Mouse (Mus musculus) mouse embryonic stem cell (cell line): ENCODE measurements at regions not wholly inside any gene's neighbourhood (a gene's known extent, or its start where the extent isn't known, plus 50 kb on each side); places are given as distances from the start of the nearest gene placed in this dataset.

Source experiments
- in situ Hi-C, 2 experiments: fragments of 300-500 bp; cut with MboI; formaldehyde crosslinking; loops; 1 replicate in 1 of 2; 3 replicates in 1 of 2; pipeline ENCODE4 v1.14.3; 2019 to 2020; ENCODE audit warnings: low sequenced_read_pairs in 2 of 2, low pct_unique_long_range_greater_than_20kb in 1 of 2, mixed read lengths in 1 of 2; ENCODE audit not compliant: unreplicated experiment in 1 of 2

DNA sequence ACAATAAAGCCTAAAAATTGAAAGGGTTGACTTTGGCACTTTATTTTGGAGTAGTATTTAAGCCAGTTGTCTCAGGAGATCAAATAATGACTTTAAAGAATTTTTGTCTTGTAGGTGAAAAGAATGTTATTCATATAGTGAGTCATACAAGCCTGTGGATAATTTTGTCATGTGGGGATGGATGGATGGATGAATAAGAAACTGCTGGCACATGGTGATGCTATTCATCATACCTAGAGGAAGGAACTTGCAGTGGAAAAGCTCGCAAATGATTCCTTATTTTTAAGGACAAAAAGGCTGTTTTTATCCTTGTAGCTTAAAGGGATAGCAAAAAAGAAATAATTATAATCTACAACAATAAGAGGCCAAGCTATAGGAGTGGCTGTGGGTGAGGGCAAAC lies 655.4 kb upstream of the Auts2 start:
- in situ Hi-C loops: no loop called here

DNA sequence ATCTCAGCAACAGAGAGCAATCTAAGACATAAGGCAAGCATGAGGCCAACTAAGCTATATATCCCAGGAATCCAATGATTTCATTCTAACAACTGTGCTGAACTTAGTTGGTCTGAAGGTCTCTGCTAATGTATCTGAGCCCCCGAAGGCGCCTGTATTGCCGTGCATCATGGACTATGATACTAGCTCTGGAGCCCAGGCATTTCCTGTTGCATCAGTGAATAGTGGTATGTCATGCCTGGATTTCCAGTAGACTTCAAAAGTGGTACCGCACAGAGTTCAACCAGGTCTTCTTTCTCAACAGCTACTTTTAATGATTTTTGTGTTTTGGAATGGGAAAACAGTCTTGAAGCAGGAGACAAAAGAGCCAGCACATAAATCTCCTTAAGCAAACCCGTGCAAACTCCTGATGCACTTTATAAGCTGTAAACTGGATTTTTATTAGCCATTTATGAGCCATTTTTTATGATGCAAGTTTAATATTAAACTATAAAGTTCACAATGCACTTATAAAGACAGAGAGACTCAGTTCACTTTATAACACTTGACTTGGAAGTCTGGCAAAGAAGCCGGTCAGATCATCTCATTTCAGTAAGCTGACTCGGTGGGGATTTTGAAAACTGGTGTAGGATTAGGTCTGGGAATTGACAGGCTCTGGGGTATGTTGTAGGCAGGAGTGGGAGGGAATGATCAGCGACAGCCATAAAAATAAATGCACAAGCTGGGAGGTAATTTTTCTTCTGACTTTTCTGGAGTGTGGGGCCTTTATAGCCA lies 646.8 kb upstream of the Auts2 start:
- in situ Hi-C loops: no loop called here

DNA sequence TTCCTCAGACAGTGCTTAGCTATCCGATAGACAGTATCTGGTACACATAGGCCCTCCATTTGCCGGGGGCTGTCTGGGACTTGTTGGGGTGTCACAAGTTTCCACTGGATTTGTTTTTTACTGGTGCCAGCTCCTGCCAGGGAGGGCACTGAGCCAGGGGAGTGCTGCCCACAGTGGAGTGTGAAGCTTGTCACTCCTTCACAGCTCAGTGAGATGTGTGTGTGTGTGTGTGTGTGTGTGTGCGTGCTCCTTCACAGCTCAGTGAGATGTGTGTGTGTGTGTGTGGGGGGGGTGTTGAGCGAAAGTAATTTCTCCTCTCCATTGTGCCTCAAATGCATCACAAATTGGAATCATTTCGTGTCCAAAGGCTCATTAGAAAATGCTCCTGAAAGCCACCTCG lies 632.5 kb upstream of the Auts2 start:
- in situ Hi-C loops: no loop called here

DNA sequence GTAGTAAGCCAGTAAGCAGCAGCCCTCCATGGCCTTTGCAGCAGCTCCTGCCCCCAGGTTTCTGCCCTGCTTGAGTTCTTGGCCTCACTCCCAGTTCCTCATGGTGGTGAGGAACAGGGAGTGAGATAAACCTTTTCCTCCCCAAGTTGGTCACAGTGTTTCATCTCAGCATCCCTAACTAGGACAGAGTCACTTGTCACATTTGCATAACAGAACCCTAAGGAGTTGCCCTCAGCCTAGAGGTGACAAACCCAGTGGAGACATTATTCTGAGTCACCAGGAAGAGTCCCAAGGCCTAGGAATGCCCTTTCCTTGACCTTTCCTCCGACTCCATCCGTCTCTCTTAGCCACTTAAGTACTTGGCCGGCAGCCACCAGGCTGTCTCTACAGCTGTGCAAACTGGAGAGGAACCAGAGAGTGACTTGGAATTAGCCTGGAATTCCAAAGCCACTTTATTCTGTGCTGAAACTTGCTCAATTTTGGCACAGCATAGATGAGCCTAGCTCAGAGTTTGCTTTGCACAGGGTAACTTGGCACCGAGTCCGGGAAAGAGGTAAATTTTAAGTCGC lies 630.1 kb upstream of the Auts2 start:
- in situ Hi-C loops: no loop called here

DNA sequence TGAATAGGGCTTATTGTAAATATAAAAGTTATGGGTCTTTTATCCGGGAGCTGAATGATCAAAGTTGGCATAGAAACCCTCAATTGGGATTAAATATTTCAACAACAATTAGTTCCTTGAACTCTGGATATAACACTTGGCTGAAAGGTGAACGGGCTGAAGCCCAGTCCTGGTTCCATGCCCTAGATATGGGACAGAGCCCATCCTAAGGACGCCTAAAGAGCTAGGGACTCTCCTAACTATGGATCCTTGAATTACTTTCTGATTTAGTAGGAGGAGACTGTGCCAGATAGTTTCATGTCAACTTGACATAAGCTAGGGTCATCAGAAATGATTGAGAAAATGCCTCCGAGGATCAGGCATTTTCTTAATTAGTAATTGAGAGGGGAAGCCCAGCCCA lies 629.5 kb upstream of the Auts2 start:
- in situ Hi-C loops: no loop called here

DNA sequence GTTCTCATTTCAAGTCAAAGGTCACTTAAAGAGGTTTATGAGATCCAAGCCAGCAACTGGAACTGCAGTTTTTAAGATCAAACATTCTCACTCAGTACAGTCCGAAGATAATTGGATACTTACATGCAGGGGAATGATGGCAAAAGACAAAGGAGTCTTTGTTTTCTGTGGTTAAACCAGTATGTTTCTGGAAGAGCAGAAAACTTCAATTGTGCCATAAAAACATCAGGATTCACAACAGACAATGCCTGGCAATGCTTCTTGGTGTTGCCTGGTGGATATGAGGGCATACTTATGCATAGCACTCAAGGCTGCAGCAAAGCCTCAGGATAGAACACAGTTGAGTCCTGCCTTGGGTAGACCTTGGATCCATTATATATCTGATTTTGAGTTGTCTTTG lies 628.1 kb upstream of the Auts2 start:
- in situ Hi-C loops: no loop called here

DNA sequence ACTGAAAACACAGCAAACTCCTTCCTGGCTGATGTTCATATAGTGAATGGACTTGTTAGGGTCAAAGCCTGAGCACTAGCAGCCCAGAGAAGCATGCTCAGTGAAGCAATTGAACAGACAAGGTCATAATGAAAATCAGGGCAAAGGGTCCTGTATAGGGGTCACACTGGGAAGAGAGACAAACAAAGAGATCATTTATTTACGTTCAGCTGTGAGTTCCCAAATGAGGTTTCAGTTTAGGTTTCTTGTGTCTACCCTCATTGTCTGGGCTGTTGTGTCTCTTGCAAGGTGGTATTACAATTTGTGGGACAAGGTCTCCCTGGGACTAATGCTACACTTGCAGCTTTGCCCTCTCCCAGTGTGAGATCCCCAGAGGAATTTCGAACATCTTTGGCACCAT lies 624.4 kb upstream of the Auts2 start:
- in situ Hi-C loops: no loop called here

DNA sequence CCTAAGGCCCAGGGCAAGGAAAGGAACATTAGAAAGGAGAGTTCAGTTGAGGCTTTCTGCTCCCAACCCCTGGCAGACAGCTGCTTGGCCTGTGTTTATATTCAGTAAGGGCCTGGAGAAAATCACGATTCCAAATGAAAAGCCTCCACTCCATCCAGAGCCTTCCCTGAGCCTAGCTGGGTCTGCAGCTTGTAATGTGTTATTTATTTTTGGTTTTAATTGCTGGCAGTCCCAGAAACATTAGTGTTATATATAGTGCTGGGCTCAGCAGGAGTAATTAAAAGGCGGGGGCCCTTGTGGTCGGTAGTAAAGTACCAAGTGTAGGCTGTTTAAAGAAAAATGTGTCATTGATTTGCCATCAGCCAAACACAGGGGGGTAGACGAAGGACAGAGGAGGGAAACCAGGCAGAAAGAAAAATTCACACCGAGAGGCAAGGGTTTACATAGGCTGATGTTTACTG lies 623.9 kb upstream of the Auts2 start:
- in situ Hi-C loops: no loop called here

DNA sequence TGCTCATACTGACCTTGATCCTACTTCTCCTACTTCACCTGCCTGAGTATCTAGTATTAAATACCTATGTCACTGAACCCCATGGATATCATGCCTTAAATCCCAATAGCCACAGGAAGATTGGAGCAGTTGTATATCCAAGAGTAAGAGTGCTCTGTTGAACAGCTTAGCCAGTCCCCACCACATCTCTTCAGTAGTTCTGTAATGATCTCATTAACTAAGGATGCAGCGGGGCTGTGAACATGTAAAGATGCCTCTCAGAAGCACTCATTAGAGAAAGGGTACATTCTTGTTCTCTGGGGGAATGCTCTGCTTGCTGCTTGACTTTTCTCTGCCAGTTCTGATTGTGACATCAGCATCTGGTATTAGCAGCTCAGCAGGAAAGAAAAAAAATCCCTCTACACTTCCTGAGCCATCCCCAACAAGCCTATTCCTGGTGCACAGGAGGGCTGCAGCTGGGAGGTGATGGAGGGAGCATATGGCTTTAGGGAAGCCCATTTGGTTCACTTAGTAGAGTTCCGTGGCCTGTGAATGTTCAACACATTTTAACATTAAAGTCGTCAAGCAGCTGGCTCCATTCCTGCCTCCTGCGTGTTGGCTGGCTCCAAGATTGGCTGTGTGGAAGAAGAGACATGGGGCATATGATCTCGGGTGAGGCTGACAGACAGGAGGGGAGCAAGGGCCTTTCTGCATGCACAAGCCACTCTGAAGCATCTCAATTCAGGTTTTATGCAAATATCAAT lies 613.1 kb upstream of the Auts2 start:
- in situ Hi-C loops: no loop called here

DNA sequence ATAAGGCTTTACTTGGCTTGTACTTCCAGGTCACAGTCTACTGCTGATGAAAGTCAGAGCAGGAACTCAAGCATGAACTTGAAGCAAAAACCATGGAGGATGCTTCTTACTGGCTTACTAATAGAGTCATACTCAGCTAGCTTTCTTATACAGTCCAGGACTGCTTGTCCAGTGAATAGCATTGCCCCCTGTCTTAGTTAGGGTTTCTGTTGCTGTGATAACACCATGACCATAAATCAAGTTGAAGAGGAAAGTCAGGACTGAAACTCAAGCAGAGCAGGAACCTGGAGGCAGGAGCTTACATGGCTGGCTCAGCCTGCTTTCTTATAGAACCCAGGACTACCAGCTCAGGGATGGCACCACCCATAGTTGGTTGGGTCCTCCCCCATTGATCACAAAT lies 602.9 kb upstream of the Auts2 start:
- in situ Hi-C loops: no loop called here

DNA sequence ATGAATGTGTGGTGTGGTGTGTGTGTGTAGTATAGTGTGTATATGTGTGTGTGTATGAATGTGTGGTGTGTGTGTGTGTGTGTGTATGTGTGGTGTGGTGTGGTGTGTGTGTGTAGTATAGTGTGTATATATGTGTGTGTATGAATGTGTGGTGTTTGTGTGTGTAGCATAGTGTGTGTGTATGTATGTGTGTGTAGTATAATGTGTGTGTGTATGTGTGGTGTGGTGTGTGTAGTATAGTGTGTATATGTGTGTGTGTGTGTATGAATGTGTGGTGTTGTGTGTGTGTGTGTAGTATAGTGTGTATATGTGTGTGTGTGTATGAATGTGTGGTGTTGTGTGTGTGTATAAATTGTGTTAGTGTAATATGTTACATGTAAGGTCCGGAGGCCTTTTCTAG lies 600.5 kb upstream of the Auts2 start:
- in situ Hi-C loops: no loop called here

DNA sequence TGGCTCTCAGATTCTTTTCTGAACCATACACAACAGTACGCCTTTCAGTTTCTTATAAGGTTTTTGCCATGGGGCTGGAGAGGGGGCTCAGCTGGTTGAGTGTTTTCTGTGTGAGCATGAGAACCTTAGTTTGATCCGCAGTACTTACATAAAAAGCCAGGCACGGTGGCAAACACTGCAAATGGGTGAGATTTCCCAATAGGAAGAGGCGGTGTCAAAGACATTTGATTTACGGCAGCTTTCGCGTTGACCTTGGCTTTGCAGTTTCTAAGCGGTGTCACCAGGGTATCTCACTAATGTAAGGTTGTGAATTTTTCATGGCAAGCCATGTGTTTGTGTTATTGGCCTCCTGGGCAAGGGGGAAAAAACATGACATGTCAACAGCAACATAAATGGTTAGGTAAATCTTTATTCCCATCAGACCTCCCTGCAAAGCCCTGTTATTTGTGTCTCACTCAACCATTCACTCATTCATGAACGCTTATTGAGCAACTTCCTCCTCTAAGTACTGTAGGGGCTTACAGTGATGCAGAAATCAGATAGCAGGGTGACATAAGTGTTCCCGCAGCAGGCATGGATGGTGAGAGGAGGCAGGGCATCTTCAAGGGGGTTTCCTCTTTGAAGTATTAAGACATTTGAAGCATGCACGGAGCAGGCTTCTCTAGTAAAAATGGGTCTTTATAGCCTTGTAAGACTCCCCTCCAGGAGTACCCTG lies 599.4 kb upstream of the Auts2 start:
- in situ Hi-C loops: no loop called here

DNA sequence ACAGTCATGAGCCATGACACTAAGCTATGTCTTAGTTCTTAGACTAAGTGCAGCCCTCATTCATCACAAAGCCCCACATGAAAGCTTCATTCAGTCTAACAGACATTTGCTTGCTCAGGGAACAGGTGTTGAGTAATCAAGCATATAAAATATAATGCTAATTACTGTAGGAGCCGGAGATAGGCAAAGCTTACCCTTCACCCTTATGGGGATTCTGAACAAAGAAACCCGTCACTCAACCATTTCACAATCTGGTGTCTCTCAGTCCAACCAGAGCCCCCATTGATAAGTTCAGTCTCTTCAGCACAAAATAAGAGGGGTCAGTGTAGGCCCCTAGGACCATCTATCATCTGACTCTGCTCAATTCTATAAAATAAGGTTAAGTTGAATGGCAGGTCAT lies 587.9 kb upstream of the Auts2 start:
- in situ Hi-C loops: no loop called here

DNA sequence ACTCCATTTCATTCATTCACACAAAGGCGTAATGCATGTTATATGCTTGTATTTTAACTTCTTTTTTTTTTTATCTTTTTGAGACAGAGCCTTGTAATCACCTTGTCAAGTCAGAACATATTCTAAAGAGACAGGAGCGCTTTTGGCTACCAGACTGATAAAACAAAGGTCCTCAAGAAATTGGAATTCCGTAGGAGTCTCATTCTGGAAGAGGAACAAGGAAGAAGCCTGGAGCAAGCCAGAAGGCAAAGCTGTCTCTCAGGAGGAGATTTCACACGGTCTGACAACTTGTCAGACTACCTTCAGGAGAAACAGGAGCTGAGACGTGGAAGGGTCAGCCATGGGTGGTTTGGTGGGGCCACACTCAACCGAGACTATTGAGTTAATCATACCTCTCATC lies 587.2 kb upstream of the Auts2 start:
- in situ Hi-C loops: no loop called here

DNA sequence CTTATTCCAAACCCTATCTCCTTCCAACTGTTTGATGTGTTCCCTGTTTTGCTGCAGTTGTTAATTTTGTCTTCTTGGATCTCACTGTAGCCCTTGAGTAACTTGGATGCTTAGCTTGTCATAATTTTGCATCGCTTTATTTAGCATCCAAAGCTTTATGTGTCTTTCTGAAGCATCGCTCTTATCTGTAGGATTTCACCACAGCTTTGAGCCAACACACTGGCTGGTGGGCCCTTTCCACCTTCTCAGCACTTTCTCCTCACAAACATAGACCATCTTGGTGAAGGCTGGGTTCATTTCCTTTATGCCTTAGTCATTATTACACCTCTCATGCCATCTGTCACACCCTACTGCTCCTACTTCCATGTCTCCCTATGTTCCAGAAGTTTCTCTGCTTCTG lies 581.1 kb upstream of the Auts2 start:
- in situ Hi-C loops: no loop called here

DNA sequence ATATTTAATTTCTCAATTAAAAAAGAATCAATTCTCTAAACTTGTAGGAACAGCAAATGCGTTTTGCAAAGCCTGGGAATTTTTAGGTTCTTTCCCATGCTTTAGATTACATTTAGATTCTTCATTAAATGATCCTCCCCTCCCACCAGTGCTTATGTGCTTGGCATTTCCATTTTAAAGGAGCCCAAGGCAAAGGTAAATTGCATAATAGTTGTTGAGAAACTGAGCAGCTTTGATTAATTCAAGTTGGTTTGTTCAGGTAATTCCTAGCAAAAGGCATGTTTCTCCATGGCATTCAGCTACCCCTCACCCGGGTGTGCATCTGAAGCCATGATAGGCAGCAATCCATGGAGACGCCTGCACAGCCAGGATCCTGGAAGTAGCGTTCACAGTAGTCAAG lies 570.8 kb upstream of the Auts2 start:
- in situ Hi-C loops: no loop called here

DNA sequence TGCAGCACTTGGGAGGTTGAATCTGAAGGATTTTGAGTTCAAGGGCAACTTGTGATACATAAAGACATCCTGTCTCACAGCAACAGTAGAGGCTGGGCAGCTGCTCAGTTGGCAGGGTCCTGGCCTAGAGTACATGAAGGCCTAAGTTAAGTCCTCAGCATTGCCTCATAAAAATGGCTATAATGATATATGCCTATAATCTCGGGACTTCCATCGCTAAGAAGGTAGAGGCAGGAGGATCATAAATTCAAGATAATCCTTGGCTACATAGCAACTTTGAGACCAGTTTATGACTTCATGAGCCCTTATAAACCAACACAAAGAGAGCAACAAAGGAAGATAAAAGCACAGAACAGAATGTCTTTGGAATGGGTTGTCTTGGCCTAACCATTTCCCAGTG lies 570.0 kb upstream of the Auts2 start:
- in situ Hi-C loops: no loop called here

DNA sequence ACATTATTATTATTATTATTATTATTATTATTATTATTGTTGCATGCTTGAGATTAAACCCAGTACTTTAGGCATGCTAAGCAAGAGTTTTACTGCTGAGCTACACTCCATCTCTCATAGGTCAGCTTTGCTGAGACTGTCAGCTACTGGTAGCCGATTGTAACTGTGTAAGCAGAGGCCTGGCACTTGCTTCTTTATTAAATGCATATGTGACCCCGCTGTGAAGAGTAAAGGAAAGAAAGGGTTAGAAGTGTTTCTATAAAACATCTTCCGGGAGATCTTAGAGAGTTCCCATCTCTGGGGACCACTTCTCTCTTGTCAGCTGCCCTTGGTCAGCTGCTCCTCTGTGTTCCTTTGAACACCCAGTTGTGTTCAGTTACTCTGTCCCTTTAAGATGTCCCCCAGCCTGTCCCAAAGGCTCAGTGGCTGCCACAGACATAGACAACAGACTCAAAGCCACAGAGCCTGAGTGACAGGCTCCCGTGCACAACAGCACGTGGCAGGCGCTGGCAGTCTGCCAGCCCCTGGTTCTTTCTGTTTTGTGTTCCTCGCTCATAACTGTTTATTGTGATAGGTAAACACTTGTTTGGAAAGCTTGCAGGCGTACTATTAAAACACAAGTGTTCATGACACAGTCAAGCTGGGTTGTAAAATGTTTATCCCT lies 563.7 kb upstream of the Auts2 start:
- in situ Hi-C loops: no loop called here

DNA sequence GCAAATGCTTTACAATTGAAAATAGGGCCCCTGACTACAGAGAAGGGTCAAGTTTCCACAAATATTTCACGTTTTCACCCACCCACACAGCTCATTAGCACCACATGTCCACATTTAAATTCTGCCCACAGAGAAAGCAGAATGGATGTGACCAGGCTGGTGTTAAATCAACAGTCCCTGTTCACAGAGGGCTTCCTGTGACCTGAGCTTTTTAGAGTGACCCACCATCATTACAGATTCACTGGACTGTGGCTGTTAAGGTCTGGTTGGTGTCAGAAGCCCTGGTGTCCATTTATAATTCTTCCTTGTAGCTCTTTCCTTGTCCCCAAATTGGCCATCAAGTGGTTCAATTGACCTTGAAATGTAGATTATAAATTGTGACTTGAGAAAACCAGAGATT lies 553.2 kb upstream of the Auts2 start:
- in situ Hi-C loops: no loop called here
